Mouse (Mus musculus) heart, embryonic 13.5 days (tissue): ENCODE data around the gene Calhm5. TPM values are rescaled to one million over a fixed set of nuclear protein-coding genes. Genes with fewer than 3 reads are reported as not detected.

ENCODE experiments used
- ATAC-seq: fragments of 200-750 bp; cut with Nextera tagmentation; 2 replicates; pipeline ENCODE4 v1.8.0; 2017; ENCODE audit warnings: moderate TSS enrichment; ENCODE audit not compliant: insufficient number of reproducible peaks, low FRiP score, low TSS enrichment; ENCODE audit errors: extremely low read depth
- H3K27ac ChIP-seq: fragments of 300-500 bp; sonication (generic); replicated peaks from 2 replicates; pipeline ENCODE4 v1.5.1; 2015; ENCODE audit warnings: moderate library complexity, mild to moderate bottlenecking, inconsistent platforms
- H3K27me3 ChIP-seq: fragments of 300-500 bp; sonication (generic); replicated peaks from 2 replicates; pipeline ENCODE4 v1.6.1; 2015; ENCODE audit warnings: mild to moderate bottlenecking, inconsistent platforms
- H3K36me3 ChIP-seq: fragments of 300-500 bp; sonication (generic); 2 replicates; pipeline ENCODE4 v1.6.1; 2015; ENCODE audit warnings: mild to moderate bottlenecking, inconsistent platforms
- H3K4me1 ChIP-seq: fragments of 300-500 bp; sonication (generic); 2 replicates; pipeline ENCODE4 v1.6.1; 2015; ENCODE audit warnings: inconsistent platforms
- H3K4me2 ChIP-seq: fragments of 300-500 bp; sonication (generic); 2 replicates; pipeline ENCODE4 v1.6.1; 2015; ENCODE audit warnings: inconsistent platforms, mild to moderate bottlenecking, moderate library complexity
- H3K4me3 ChIP-seq: fragments of 300-500 bp; sonication (generic); 2 replicates; pipeline ENCODE4 v1.5.1; 2015; ENCODE audit warnings: moderate library complexity, mild to moderate bottlenecking, inconsistent platforms
- H3K9ac ChIP-seq: fragments of 300-500 bp; sonication (generic); 2 replicates; pipeline ENCODE4 v1.6.1; 2015; ENCODE audit warnings: inconsistent platforms, mild to moderate bottlenecking, moderate library complexity
- H3K9me3 ChIP-seq: fragments of 300-500 bp; sonication (generic); 2 replicates; pipeline ENCODE4 v1.6.1; 2016; ENCODE audit warnings: inconsistent platforms
- WGBS: fragments of 180-500 bp; shearing (Covaris S2); methylation state at CpG from one replicate; pipeline ENCODE4 v1.1.7; 2015; ENCODE audit warnings: mixed read lengths; 5-methylcytosine and 5-hydroxymethylcytosine counted together
- polyA plus RNA-seq: library from polyadenylated mRNA; unstranded; fragments of >200 nt; fragmentation: Nextera tagmentation; extraction: Ambion mirVana; gene quantifications from 2 replicates; pipeline ENCODE4 v1.2.1, GENCODE M21; 2015

Calhm5 gene
- polyA plus RNA-seq, 1 experiment from 2014 or later, result 1.5 TPM

DNA sequence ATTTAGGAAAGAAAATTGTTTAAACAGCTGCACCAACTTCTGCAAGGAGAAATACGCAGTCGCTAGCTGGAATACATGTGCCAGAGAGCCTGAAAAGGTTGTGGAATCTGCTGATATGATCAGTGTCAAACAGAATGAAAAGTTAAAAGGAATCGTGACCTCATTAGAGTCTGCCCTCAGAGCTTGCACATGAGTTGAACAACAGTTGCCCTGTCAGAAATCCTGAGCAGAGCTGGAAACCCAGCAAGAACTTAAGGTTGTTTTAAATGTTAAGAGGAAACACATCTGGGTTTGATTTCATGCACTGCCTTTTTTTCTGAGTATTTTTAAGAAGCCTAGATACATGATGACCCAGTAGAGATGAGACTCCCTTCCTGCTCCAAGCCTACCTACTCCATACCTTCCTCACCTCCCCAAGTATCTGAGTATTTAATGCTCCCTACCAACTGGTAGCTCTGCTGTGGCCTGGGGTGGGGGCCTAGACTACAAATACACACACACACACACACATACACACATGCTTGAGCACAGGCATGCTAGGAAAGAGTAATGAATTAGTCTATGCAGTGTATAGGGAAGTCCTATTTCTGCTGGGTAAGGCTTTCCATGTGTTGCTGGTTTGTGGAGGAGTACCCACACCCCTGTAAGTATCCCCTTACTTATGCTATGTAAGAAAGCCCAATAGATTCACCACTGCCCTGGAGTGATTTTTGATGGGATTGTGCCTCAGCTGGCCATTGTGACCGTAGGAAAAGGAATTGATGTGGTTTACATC is 15.8 kb upstream of the Calhm5 start:
- H3K36me3 ChIP-seq, result no peaks in the 10 kb centered on the region
- 70% methylated on average over 4 of the region's 4 CpGs for WGBS
- H3K27me3 ChIP-seq, result no peaks in the 10 kb centered on the region
- 0 out of 2 replicates have a peak overlapping the region, but pooled peaks have one; percentile 25 for H3K27ac ChIP-seq
- no peak for ATAC-seq
- no peak overlapping the region for H3K4me3 ChIP-seq
- no peak overlapping the region for H3K9ac ChIP-seq
- H3K4me1 ChIP-seq, result peaks cover 6% of the 10 kb centered on the region; the same call in 1 of the 2 replicates
- no peak overlapping the region for H3K4me2 ChIP-seq
- H3K9me3 ChIP-seq, result no peaks in the 10 kb centered on the region

DNA sequence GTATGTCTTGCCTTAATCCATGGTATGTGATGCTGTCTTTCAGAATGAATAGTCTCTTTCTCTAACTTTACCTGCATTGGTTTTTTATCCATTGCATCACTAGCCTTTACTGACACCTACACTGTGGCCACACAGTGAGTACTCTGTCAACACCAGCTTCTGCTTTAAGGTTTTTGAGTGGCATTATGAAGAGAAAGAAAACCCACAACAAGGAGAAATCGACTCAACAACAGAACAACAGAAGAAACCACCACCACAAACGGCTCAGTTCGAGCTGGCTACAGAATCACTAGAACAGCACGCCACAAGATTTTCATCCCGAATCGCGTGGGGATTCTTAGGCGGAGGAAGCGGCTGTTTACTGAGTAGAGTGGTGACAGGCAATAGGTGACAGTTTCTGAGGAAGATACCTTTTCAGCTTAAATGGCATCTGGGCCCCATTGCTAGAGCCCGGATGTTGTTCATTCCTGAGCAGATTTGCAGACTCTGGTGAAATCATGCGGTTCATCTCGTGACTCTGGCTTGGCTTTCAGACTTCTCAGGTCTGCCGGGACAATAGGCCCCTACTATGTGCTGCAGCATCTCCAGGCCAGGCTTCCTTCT is 14.6 kb upstream of the Calhm5 start:
- Histone ChIP-seq H3K27ac (no peak overlapping the region), H3K9ac (no peak overlapping the region), H3K27me3 (no peaks in the 10 kb centered on the region), H3K4me1 (peaks cover 6% of the 10 kb centered on the region; the same call in 1 of the 2 replicates), H3K4me2 (no peak overlapping the region), H3K4me3 (no peak overlapping the region), H3K9me3 (no peaks in the 10 kb centered on the region), H3K36me3 (no peaks in the 10 kb centered on the region)
- 75% methylated on average over 13 of the region's 13 CpGs for WGBS
- no peak for ATAC-seq

DNA sequence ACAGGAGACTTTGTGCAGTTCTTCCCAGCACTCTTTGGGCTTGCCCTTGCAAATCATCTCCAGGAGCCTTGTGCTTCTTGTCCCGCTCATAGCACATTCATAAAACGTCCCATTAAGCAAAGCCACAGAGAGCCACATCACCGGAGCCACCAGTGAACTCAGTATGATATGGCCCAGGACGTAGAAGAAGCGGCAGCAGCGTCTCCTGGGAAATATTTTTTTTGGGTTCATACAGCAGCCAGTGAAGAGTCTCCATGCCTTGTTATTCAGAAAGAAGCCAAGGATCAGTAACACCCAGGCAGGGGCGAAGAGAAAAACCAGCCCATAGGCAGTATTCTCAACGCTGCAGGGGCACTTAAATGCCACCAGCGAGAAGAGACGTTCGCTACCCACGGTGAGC is 355 bp downstream of the Calhm5 start:
- Histone ChIP-seq H3K36me3 (no peaks in the 10 kb centered on the region), H3K9ac (peak overlapping the region; percentile 78), H3K4me1 (peaks cover 20% of the 10 kb centered on the region), H3K27me3 (no peaks in the 10 kb centered on the region), H3K4me2 (peak overlapping the region; percentile 70), H3K4me3 (peak overlapping the region; percentile 51), H3K9me3 (no peaks in the 10 kb centered on the region), H3K27ac (peak overlapping the region; percentile 57)
- WGBS, result 42% methylated on average over 12 of the region's 12 CpGs
- no peak for ATAC-seq

DNA sequence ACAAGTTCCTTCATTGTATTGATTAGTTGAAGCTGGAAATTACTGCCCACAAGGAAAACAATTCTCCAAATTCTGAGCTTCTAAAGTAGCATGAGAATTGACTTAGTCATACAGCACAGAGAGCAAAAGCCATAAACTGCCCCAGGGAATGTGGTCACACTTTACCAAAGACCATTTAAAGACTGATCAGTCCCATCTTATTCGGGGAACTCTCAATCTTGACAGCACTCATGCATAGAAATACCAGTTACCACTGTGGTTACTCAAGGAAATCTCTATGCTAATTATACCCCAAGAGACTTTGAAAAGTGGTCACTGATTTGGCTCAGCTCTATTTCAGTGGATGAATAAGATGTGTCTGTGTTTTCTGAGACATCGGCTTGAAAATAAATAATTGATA is 1.2 kb downstream of the Calhm5 start:
- 64% methylated on average over 2 of the region's 2 CpGs for WGBS
- no peaks in the 10 kb centered on the region for H3K36me3 ChIP-seq
- no peaks in the 10 kb centered on the region for H3K27me3 ChIP-seq
- H3K9me3 ChIP-seq, result no peaks in the 10 kb centered on the region
- peaks cover 23% of the 10 kb centered on the region for H3K4me1 ChIP-seq
- H3K4me3 ChIP-seq, result peak overlapping the region; percentile 51
- peak overlapping the region; percentile 78; the same call in 1 of the 2 replicates for H3K9ac ChIP-seq
- no peak overlapping the region for H3K27ac ChIP-seq
- H3K4me2 ChIP-seq, result peak overlapping the region; percentile 70
- no peak for ATAC-seq

DNA sequence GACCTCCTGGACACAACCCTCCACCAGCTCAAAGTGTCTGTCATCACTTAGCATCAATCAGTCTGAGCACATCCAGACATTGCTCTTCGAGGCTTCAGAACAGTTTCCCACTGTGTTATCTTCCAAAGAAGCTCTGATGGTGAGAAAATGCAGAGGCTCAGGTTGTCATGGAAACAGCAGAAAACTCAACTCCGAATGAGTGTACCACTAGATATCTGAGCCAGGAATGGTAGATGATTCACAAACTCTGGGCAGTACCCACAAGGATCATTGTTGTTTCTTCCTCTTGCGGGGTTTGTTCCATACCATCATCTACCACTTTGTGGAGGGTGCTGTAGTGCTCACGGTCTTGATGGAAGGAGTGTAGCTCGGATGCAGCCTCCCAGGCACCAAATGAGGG is 4.4 kb downstream of the Calhm5 start:
- Histone ChIP-seq H3K4me2 (no peak overlapping the region), H3K36me3 (no peaks in the 10 kb centered on the region), H3K9me3 (no peaks in the 10 kb centered on the region), H3K27ac (no peak overlapping the region), H3K9ac (no peak overlapping the region), H3K27me3 (no peaks in the 10 kb centered on the region), H3K4me3 (no peak overlapping the region), H3K4me1 (peaks cover 23% of the 10 kb centered on the region)
- no peak for ATAC-seq
- WGBS, result 34% methylated on average over 5 of the region's 5 CpGs

DNA sequence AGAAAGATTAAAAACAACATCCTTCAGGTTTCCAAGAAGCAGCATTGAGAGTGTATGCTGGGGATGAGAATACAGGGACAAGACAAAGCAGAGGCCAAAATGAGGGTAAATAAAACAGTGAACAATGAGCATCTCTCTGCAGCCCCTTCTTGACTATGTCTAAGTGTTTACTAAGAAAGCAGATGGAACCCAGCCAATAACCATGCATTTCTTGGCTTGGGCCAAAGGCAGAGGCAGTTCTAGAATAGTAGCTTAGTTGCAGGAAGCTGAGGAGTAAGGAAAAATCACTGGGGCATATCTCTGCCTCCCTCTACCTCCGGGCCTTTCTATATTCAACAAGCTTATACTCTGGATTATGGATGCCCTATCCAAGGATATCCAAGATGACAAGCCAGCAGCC is 5.8 kb downstream of the Calhm5 start:
- Histone ChIP-seq H3K4me3 (no peak overlapping the region), H3K27ac (no peak overlapping the region), H3K36me3 (no peaks in the 10 kb centered on the region), H3K9me3 (no peaks in the 10 kb centered on the region), H3K27me3 (no peaks in the 10 kb centered on the region), H3K4me2 (no peak overlapping the region), H3K4me1 (peaks cover 15% of the 10 kb centered on the region), H3K9ac (no peak overlapping the region)
- WGBS, result 45% methylated on average over 1 of the region's 1 CpGs
- no peak for ATAC-seq

DNA sequence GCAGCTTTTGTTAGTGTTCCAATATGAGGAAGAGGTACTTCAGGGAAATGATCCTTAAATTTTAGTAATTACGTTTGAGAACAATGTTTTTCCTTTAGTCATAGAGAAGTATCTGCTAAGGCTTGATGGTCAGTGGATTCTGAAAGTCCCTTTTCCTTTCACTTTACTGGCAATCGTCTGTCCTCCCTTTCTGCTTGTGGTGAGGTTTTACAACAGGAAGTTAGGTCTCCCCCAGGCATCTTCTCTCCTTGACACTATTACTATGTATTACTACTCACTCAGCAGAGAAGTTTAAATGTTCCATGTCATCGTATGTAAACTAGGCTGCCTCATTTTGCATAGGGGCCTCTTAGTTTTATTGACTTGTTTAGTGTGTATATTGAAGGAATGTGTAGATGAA is 6.8 kb downstream of the Calhm5 start:
- H3K4me2 ChIP-seq, result no peak overlapping the region
- 58% methylated on average over 3 of the region's 3 CpGs for WGBS
- H3K27ac ChIP-seq, result no peak overlapping the region
- no peaks in the 10 kb centered on the region for H3K36me3 ChIP-seq
- H3K9me3 ChIP-seq, result no peaks in the 10 kb centered on the region
- H3K4me3 ChIP-seq, result no peak overlapping the region
- no peaks in the 10 kb centered on the region for H3K27me3 ChIP-seq
- H3K4me1 ChIP-seq, result peaks cover 10% of the 10 kb centered on the region; the same call in 1 of the 2 replicates
- ATAC-seq, result no peak
- H3K9ac ChIP-seq, result no peak overlapping the region

DNA sequence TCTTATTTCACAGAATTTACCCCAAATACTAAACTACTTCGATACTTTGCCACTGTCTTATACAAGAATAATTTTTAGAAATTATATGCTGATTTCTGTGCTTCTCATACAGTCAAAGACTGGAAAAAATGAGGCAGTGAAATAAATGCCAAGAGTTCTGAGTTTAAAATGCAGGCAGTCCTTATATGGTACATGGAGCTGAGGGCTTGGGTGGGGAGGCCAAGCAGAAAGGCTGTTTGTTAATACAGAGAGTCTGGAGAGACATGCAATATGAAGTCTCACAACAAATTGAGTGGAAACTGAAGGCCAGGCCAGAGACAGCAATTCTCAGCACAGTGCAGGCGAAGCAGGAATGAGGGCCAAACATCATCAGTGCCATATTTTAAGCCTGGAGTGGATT is 7.8 kb downstream of the Calhm5 start:
- Histone ChIP-seq H3K4me1 (peaks cover 10% of the 10 kb centered on the region; the same call in 1 of the 2 replicates), H3K27me3 (no peaks in the 10 kb centered on the region), H3K4me3 (no peak overlapping the region), H3K27ac (no peak overlapping the region), H3K9ac (no peak overlapping the region), H3K9me3 (no peaks in the 10 kb centered on the region), H3K4me2 (no peak overlapping the region), H3K36me3 (no peaks in the 10 kb centered on the region)
- ATAC-seq, result no peak
- WGBS, result 76% methylated on average over 2 of the region's 2 CpGs

DNA sequence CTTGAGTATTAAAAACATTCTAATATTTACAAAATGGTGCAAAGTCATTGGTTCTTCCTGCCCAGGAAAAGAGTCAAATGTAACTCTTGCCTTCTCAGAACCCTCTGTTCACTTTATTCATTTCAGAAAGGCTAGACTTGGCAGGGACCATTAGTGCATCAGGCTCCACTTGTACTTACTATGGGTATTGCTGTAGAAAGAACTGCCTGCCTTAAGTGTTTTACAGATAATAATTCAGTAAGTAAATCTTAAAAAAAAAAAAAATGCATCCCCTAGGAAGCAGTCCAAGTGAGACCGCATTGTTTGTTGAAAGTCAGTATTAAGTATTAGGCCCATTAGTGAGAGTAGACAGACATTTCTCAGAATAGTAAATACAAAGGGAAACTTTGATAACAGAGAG is 9.8 kb downstream of the Calhm5 start:
- Histone ChIP-seq H3K9ac (no peak overlapping the region), H3K9me3 (no peaks in the 10 kb centered on the region), H3K4me1 (0 out of 2 replicates have a peak, but pooled peaks cover 3% of the 10 kb centered on the region), H3K4me2 (no peak overlapping the region), H3K36me3 (no peaks in the 10 kb centered on the region), H3K27me3 (no peaks in the 10 kb centered on the region), H3K27ac (no peak overlapping the region), H3K4me3 (no peak overlapping the region)
- no peak for ATAC-seq
- WGBS, result 85% methylated on average over 1 of the region's 1 CpGs

DNA sequence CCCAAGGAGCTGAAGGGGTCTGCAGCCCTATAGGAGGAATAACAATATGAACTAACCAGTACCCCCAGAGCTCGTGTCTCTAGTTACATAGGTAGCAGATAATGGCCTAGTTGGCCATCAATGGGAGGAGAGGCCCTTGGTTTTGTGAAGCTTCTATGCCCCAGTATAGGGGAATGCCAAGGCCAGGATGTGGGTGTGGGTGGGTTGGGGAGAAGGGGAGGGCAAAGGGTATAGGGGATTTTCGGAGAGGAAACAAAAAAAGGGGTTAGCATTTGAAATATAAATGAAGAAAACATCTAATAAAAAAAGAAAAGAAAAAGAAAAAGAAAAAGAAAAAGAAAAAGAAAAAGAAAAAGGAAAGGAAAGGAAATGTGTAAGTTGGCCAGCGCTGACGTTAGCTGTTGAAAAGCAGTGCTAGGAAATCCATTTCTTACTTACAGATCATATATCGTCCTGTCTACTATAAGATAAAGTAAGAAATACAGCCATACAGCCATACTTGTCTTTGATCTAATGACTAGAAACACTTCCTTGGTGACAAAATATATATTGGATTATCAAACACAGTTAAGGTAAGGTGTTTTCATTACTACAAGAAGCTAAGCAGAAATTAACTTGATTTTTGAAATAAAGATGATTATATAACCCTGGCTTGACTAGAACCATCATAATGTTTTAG is 21.7 kb downstream of the Calhm5 start:
- H3K9ac ChIP-seq, result no peak overlapping the region
- H3K27ac ChIP-seq, result no peak overlapping the region
- no peak overlapping the region for H3K4me2 ChIP-seq
- no peaks in the 10 kb centered on the region for H3K9me3 ChIP-seq
- no peak overlapping the region for H3K4me3 ChIP-seq
- no peaks in the 10 kb centered on the region for H3K36me3 ChIP-seq
- no peak for ATAC-seq
- no peaks in the 10 kb centered on the region for H3K27me3 ChIP-seq
- peaks cover 9% of the 10 kb centered on the region for H3K4me1 ChIP-seq
- 75% methylated on average over 5 of the region's 5 CpGs for WGBS

DNA sequence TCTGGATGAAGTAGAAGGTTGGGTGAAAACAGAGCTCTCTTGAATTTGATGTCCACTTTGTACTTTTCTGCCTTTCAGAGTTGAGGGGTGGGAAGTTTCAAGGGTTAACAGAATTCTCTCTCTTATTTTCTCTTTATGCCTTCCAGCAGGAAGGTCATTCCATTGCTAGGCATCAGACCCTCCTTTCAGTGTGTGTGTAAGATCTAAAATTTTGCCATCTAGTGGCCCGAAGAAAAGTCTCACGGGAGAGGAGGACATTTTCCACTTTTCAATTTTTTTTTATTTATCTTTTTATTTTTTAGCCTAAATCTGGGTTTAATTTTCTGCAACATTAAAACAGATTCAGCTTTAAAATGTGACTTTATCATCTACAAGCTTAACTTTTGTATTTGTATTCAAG is 24.7 kb downstream of the Calhm5 start:
- Histone ChIP-seq H3K36me3 (no peaks in the 10 kb centered on the region), H3K9me3 (no peaks in the 10 kb centered on the region), H3K27ac (peak overlapping the region; percentile 76), H3K4me2 (no peak overlapping the region), H3K9ac (no peak overlapping the region), H3K4me3 (no peak overlapping the region), H3K4me1 (peaks cover 9% of the 10 kb centered on the region), H3K27me3 (no peaks in the 10 kb centered on the region)
- ATAC-seq, result no peak
- 43% methylated on average over 2 of the region's 2 CpGs for WGBS
